Mouse (Mus musculus): ENCODE measurements around the gene Ceacam16. TPM values are rescaled to one million over a fixed set of nuclear protein-coding genes. Genes with fewer than 3 reads are reported as not detected.

Ceacam16 gene
- polyA plus RNA-seq, 1 experiment from 2014 or later = not detected

Other genes with a start within 250 kb of the Ceacam16 start
- gene Relb, start 231.9 kb downstream of the Ceacam16 start, polyA plus RNA-seq (2016; fragmentation: Nextera tagmentation; extraction: Ambion mirVana) = 3.3 and 3.8 TPM in 2 replicates
- gene Clptm1, start 196.3 kb downstream of the Ceacam16 start, polyA plus RNA-seq (2016; fragmentation: Nextera tagmentation; extraction: Ambion mirVana) = 94.1 and 101 TPM in 2 replicates
- gene Apoc2, start 183.4 kb downstream of the Ceacam16 start, polyA plus RNA-seq (2016; fragmentation: Nextera tagmentation; extraction: Ambion mirVana) = 10.8 TPM in 1 of 2 replicates, not detected in the other
- gene Gm44805, start 179.9 kb downstream of the Ceacam16 start, polyA plus RNA-seq (2016; fragmentation: Nextera tagmentation; extraction: Ambion mirVana) = 0.46 TPM in 1 of 2 replicates, not detected in the other
- gene Apoc4, start 179.8 kb downstream of the Ceacam16 start, polyA plus RNA-seq (2016; fragmentation: Nextera tagmentation; extraction: Ambion mirVana) = 0.65 TPM in 1 of 2 replicates, not detected in the other
- gene Apoc1, start 168.6 kb downstream of the Ceacam16 start, polyA plus RNA-seq (2016; fragmentation: Nextera tagmentation; extraction: Ambion mirVana) = 5.4 and 19.9 TPM in 2 replicates
- gene Apoe, start 162.1 kb downstream of the Ceacam16 start, polyA plus RNA-seq (2016; fragmentation: Nextera tagmentation; extraction: Ambion mirVana) = 326 and 523 TPM in 2 replicates
- 237 and 260 TPM in 2 replicates for gene Tomm40, start 145.9 kb downstream of the Ceacam16 start, polyA plus RNA-seq (2016; fragmentation: Nextera tagmentation; extraction: Ambion mirVana)
- 130 and 138 TPM in 2 replicates for gene Nectin2, start 110.8 kb downstream of the Ceacam16 start, polyA plus RNA-seq (2016; fragmentation: Nextera tagmentation; extraction: Ambion mirVana)
- gene Bcam, start 90.3 kb downstream of the Ceacam16 start, polyA plus RNA-seq (2016; fragmentation: Nextera tagmentation; extraction: Ambion mirVana) = 140 and 193 TPM in 2 replicates
- gene Cblc, start 64.5 kb downstream of the Ceacam16 start, polyA plus RNA-seq (2016; fragmentation: Nextera tagmentation; extraction: Ambion mirVana) = 1.1 and 1.2 TPM in 2 replicates
- gene Bcl3, start 38.5 kb downstream of the Ceacam16 start, polyA plus RNA-seq (2016; fragmentation: Nextera tagmentation; extraction: Ambion mirVana) = 1.3 and 2.7 TPM in 2 replicates
- not detected in 2 replicates for gene Gm19345, start 9.3 kb downstream of the Ceacam16 start, polyA plus RNA-seq (2016; fragmentation: Nextera tagmentation; extraction: Ambion mirVana)
- gene Ceacam19, start 26.7 kb upstream of the Ceacam16 start, polyA plus RNA-seq (2016; fragmentation: Nextera tagmentation; extraction: Ambion mirVana) = not detected in 2 replicates
- gene Pvr, start 59.9 kb upstream of the Ceacam16 start, polyA plus RNA-seq (2016; fragmentation: Nextera tagmentation; extraction: Ambion mirVana) = 12.9 and 15.0 TPM in 2 replicates
- 1.3 and 2.1 TPM in 2 replicates for gene Igsf23, start 89.5 kb upstream of the Ceacam16 start, polyA plus RNA-seq (2016; fragmentation: Nextera tagmentation; extraction: Ambion mirVana)
- gene Ceacam20, start 104.1 kb upstream of the Ceacam16 start, polyA plus RNA-seq (2016; fragmentation: Nextera tagmentation; extraction: Ambion mirVana) = not detected in 2 replicates
- 0.05 TPM in 1 of 2 replicates, not detected in the other for gene Nlrp9b, start 130.2 kb upstream of the Ceacam16 start, polyA plus RNA-seq (2016; fragmentation: Nextera tagmentation; extraction: Ambion mirVana)
- gene Vmn1r91, start 238.4 kb upstream of the Ceacam16 start, polyA plus RNA-seq (2016; fragmentation: Nextera tagmentation; extraction: Ambion mirVana) = not detected in 2 replicates